Mouse (Mus musculus) small intestine, adult 2 months (tissue): ENCODE results near the gene Sphk2.

Experiments
- CTCF ChIP-seq: fragments of 200-500 bp; IDR thresholded peaks from 2 replicates; pipeline ENCODE4 v1.5.1; 2012; ENCODE audit warnings: low read depth, mild to moderate bottlenecking, control low read depth, inconsistent platforms, low read length, moderate library complexity, mixed read lengths; ENCODE audit not compliant: insufficient replicate concordance, insufficient read length; ENCODE audit errors: extremely low read depth
- POLR2A ChIP-seq: fragments of 200-500 bp; IDR thresholded peaks from 2 replicates; pipeline ENCODE4 v1.6.1; 2012; ENCODE audit warnings: low read depth, mild to moderate bottlenecking, control low read depth, inconsistent platforms, low read length, moderate library complexity

- TF ChIP-seq POLR2A: no peak
- TF ChIP-seq CTCF: no peak
These were observed 7.3 kb upstream of the Sphk2 start for GRCm38 (mm10) chr7:45725151-45725550.
